Mouse (Mus musculus) kidney, postnatal 10 days (tissue): ENCODE results near the gene Rflna.

ENCODE experiments used
- DNase-seq: peaks from one replicate; pipeline ENCODE4 v3.0.0; 2021; ENCODE audit warnings: mixed read lengths

Gene Rflna

GRCm38 (mm10) chr5:125055901-125056300 is 52.9 kb downstream of the Rflna start:
- DNase-seq: no peak

- no peak for DNase-seq
Measured at GRCm38 (mm10) chr5:125056331-125056695, 53.3 kb downstream of the Rflna start.

DNA sequence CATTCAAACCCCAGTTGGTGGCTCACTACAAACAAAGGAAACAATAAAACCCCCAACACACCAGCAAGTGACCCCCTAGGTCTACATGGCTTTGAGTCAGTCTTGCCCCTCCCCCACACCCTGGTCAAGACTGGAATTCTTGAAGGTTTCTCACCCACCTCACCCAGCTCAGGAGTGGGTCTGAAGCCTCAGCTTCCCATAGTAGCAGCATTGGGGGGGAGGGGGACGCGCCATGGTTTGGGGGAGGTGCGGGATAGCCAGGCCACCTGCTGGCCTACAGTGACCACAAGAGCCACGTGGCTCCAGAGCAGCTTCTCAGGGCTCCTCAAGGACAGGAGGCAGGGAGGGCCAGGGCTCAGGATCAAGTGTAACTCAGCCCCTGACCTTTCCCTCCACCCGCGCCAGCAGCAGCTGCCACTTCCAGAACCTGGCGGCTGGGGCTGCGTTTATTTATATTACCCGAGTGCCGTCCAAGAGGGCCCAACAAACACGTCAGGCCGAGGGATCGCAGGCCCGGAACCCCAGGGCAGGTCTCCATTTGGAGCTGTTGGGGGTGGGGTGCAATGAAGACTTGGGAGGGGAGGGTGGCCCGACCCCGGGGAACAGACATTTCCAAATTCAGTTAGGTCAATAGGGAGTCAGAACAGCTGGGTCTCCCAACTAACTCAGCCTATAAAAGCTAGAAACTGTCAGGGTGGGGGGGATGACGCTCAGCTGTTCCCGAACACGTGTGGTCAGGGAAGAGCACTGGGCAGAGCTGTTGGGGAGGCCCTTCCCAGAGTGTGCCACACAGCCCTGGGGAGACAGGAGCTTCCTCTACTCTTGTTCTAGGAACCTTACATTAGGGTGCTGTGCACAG is 53.9 kb downstream of the Rflna start:
- DNase-seq: peak; percentile 68

DNA sequence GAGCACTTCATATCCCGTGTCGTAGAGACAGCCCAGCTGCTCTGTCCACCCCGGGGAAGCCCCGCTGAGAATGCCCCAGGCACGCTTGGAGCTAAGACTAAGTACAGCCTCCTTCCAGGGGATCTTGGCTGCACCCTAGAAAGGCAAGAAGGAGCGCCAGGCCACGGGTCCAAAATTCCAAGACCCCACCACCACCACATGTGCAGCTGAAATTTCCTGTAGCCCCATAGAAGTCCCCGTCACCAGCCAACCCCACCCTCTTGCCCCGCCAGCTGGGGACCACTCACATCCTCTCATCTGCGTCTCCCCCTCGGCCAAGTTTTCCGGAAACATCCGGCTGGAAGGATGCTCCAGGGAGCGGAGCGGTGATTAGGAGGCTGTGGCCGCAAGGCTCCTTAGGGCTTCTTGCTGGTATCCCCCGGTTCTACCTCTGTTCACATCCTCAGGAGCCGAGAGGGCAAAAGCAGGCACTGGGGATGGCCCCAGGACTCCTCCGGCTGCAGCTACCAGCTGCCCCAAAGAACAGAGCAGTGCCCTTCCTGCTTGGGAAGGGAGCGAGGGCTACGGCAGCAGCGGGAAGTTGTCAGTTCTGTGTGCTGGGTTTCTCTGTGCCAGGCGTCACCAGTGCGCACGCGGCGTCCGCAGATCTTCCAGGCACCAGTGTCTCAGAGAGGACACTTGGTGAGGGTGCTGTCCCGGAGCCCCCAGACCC is 54.7 kb downstream of the Rflna start:
- DNase-seq: peak; percentile 76

- peak; percentile 83 for DNase-seq
Measured at GRCm38 (mm10) chr5:125058267-125058668, 55.2 kb downstream of the Rflna start.
